Mouse (Mus musculus) lung, adult 2 months (tissue): Measurements from ENCODE around the gene Top3b.

ENCODE experiments used
- CTCF ChIP-seq: fragments of 200-500 bp; IDR thresholded peaks from 2 replicates; pipeline ENCODE4 v1.5.1; 2011; ENCODE audit warnings: mild to moderate bottlenecking, low read length, control low read depth; ENCODE audit not compliant: insufficient read depth
- POLR2A ChIP-seq: fragments of 200-500 bp; IDR thresholded peaks from 2 replicates; pipeline ENCODE4 v1.6.1; 2011; ENCODE audit warnings: low read depth, mild to moderate bottlenecking, control low read depth, low read length, borderline replicate concordance; ENCODE audit errors: extremely low read depth

DNA sequence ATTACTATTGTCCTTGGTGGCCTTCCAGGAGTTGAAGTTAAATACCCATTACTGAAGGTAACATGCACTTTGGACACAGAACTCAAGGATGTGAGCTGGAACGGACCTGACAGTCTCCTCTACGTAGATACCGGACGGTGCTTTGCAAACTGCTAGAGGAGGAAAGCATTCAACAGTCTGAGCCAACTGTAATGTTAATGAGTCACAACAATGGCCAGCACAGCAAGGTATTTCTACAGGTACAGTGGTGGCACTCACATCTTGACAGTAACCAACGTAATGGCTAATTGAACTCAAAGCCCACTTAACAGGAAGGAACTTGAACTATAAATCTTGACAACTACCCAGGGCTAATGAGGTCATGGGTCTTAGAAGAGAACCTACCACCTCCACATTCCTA lies 45.1 kb upstream of the Top3b start:
- TF ChIP-seq CTCF = no peak
- no peak for TF ChIP-seq POLR2A
